Mouse (Mus musculus): Measurements from ENCODE around the gene Gpank1. TPM values are rescaled to one million over a fixed set of nuclear protein-coding genes. Genes with fewer than 3 reads are reported as not detected.
"Not testable (repeated sequence)": the region's sequence is repeated elsewhere in the genome, so short reads cannot be mapped to it uniquely, and the experiment has no call there.

The Gpank1 gene
- total RNA-seq, 2 experiments from 2014 or later: 13.2 to 13.8 TPM

DNA sequence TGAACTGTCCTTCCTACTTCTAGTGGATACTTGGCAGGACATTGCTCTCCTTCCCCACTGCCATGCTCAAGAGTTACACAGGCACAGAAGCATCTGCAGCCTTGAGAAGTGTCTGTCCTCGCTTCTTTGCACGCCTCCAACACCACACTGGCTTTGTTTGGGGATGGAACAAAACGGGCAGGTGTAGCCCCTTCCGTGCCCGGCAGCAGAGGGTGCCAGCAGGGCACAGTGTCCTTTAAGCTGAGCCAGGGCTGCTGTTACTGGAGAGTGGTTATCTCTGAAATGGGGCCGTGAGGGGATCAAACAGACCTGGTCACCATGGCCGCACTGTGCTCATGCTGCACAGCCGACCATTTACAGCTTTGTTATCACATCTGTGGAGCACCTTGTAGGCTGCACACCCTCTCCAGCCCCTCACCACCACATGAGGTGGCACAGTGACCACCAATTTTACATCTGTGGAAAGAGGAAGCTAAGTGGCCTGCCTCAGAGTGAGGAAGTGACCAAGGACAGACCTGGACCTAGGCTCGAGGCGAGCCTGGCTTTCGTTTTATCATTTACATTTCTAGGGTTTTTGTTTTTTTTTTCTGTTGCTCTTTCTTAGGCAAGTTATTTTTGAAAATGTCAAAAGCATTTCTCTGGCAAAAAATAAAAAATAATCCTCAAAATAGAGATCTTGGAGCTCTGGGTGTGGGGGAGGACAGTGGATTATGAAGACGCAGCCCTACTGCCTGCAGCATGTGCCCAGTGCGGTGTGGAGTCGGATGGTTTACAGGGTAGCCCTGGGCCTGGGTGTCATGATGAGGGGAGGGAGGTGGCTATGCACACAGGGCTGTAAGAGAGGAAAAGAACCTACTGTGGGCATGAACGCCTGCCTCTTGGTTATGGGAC is 26.5 kb upstream of the Gpank1 start:
- DNase-seq (ENCODE audit: low spot score in 2 of 2): no peak
- intact Hi-C loops (cut with DNase I): no loop called here

DNA sequence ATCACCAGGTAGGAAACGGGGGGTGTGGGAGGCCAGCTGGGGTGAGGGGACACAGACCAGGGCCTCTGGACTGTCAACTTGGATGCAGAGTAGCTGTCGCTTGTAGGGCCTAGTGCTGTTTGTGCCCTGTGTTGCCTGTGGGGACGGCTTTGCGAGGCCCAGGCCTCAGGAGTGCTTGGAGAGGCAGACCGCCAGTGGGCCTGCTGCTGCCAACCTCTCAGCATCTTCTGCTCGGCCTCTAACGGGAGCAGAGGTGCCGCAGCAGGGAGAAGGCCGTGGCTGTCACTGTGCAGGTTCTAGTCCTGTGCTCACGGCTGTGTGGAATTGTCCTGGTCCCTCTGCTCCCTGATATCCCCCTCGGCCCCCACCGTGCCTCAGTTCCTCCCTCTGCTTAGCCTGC is 24.7 kb upstream of the Gpank1 start:
- intact Hi-C loops (cut with DNase I): no loop called here
- no peak for DNase-seq (ENCODE audit: low spot score in 2 of 2)

DNA sequence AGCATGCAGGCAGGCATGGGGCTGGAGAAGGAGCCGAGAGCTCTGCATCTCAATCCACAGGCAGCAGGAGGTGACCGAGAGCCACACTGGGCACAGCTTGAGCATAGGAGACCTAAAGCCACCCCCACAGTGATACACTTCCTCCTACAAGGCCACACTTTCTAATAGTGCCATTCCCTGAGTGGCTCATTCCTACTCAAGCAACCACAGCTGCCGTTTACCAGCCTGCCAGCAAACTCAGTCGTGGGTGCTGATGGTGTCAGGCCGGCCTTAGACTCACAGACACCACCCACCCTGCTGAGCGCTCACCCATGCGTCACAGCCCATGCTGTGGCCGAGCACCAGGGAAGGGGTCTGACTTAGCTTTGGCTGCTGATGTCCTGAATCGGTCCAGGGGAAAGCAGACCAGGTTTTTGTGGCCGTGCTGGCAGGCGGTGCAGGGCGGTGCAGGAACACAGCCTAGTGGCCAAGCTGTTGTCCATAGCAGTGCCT is 24.0 kb upstream of the Gpank1 start:
- DNase-seq (ENCODE audit: low spot score in 2 of 2): peak; percentile 39 to 68
- intact Hi-C loops (cut with DNase I): no loop called here

DNA sequence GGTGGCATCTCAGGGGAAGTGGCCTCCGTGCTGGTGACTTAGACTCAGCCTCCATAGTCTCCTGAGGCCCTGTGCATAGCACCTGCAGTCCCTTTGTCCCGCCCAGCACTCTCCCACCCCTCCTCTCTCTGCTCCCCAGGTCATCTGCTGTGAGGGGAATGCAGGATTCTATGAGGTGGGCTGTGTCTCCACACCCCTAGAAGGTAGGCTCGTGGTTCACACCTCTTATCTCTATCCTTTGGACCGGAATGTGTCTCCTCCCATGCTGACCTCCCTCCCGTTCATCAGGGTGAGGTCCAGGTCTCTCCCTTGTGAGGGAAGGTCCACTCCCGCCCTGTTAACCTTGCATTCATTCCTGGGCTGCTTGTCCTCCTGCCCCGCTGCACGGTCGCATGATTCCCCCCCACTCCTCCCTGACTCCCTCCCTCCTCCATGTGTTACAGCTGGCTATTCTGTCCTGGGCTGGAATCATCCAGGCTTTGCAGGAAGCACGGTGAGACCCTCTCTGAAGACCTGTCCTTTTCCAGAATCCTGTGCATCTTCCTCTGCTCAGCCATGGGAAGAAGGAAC is 21.0 kb upstream of the Gpank1 start:
- DNase-seq (ENCODE audit: low spot score in 2 of 2): no peak
- intact Hi-C loops (cut with DNase I): no loop called here

DNA sequence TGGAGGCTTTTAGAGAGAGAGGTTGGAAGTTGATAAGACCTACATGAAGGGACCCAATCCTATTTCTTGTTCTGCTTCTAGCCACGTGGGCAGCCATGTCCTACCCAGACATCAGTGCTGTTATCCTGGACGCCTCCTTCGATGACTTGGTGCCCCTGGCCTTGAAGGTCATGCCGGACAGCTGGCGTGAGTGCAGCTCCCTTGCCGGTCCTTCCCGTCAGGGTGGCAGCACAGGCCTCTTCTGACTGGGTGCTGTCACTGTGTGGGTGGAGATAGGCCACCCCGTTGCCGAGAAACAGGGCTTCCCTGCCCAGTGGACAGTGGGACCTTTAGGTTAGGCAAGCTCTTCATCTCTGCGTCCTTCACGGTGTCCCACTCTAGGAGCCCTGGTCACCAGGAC is 20.1 kb upstream of the Gpank1 start:
- no peak for DNase-seq (ENCODE audit: low spot score in 2 of 2)

DNA sequence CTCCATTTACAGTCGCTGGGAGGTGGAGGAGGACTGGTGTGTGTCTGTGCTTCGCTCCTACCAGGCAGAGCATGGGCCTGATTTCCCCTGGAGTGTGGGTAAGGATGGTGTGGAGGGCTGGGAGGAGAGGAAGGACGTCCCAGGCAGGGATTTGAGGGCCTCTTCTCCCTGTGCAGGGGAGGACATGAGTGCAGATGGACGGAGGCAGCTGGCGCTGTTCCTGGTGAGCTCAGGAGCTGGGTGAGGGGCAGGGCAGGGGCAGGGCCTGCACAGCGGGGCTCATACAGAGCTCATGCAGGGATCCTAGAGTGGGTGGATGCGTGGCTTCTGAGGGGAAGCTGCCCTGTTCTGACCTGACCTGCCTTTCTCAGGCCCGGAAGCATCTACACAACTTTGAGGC is 19.0 kb upstream of the Gpank1 start:
- no peak for DNase-seq (ENCODE audit: low spot score in 2 of 2)
- intact Hi-C loops (cut with DNase I): no loop called here

More for the DNA sequence above, 20.1 kb upstream of the Gpank1 start:
- intact Hi-C loops (cut with DNase I): no loop called here

DNA sequence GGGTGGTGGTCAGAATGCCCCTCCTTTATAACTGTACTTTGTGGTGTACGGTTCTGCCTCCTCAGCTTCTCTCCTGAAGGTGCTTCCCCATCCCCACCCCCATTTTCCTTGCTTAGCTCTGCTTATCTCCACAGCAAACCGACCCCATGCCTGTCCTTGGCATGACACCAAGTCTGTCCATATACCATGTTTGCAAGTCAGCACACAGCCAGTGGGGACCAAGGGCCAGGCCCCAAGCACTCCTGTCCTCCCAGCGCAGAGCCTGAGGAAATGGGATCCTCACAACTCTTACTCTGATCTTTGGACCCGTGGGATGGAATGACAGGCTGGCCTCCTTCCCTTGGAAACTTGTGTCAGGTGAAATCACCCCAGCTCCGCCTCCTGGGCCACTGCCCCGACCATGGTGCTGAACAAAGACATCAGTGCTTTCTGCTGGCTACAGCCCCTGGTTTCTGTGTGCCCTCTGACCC is 18.0 kb upstream of the Gpank1 start:
- intact Hi-C loops (cut with DNase I): no loop called here

DNA sequence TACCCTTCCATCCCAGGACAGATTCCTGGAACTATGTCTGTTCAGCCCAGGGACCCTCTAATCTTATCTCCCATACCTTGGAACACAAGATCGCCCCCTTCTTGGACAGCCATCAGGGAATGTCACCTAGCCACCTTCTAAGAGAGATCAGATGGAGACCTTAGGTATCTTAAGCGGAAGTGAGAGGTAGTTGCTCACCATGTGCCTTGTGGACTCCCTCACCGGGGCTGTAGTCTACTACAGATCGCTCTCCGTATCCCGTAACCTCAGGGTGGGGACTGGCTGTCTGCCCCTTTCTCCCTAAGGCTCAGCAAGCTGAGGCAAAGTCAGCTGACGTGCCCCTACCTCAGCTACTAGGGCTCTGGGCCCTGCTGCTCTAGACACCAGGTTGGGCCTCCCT is 17.2 kb upstream of the Gpank1 start:
- intact Hi-C loops (cut with DNase I): no loop called here
- DNase-seq (ENCODE audit: low spot score in 2 of 2): no peak

More for the DNA sequence above, 18.0 kb upstream of the Gpank1 start:
- no peak for DNase-seq (ENCODE audit: low spot score in 2 of 2)

DNA sequence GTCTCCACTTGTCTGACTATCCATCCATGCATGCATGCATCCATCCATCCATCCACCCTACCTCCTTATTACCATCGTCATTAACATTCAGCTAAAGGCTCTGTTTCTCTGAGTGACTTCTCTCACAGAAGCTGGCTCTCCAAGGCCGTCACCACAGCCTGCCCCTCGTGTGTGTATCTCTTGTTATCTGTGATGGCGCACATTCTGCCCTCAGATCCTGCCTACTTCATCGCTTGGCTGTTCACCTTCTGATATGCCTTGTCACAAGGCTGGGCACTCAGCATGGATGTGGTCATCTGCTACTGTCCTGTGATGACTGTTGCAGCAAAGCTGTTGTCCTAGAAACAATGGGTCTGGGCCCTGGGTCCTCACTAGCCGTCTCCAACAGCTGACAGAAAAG is 16.5 kb upstream of the Gpank1 start:
- no peak for DNase-seq (ENCODE audit: low spot score in 2 of 2)
- intact Hi-C loops (cut with DNase I): no loop called here

DNA sequence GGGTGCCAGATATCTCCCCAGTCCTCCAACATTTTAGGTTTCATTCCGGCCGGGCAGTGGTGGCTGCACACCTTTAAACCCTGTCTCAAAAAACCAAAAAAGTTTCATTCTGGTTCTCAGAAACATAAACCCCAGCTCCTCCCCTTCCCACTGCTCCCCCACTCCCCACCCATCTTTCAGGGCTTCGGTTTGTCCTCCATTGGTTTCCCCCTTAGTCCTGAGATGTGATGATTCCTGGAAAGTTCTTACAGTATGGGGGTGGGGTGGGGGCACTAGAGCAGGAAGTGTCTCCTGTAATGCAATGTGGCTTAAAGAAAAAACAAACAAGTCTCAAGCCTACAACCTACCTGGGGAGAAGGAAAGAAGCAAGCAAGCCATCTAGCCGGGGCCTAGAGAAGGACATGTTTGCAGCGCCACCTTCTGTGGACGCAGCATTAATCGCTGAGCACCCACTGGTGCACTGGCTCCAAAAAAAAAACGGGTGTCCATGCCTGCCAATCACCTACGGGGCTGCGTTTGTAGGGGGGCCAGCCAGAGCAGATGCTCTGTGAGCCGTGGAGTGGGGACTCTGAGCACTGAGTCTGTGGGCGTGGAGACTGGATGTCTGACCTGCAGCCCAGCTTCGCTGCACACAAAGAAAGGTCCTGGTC is 15.4 kb upstream of the Gpank1 start:
- intact Hi-C loops (cut with DNase I): loop anchor here (2.0 kb wide), 1 partner anchor 85 kb away; no protein-coding TSS in a partner anchor
- peak in 1 of 2 experiments; percentile 35 for DNase-seq (ENCODE audit: low spot score in 2 of 2)

DNA sequence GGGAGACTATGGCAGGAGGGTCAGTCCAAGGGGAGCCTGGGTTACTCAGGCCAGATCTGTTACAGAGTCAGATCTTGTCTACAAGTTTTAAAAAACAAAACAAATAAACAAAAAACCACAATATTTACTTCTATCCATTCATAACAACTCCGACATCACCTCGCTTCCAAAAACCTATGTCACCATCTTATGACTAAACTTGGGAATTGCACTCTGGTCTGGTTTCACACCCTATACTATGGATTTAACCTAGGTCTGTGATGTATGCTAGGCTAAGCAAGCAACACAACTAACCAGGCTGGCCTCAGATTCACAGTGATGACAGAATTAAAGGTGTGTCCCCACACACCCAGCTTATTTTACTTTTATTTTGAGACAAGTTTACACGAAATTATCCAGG is 14.7 kb upstream of the Gpank1 start:
- intact Hi-C loops (cut with DNase I): loop anchor here (2.0 kb wide), 1 partner anchor 86 kb away; no protein-coding TSS in a partner anchor
- DNase-seq (ENCODE audit: low spot score in 2 of 2): no peak

DNA sequence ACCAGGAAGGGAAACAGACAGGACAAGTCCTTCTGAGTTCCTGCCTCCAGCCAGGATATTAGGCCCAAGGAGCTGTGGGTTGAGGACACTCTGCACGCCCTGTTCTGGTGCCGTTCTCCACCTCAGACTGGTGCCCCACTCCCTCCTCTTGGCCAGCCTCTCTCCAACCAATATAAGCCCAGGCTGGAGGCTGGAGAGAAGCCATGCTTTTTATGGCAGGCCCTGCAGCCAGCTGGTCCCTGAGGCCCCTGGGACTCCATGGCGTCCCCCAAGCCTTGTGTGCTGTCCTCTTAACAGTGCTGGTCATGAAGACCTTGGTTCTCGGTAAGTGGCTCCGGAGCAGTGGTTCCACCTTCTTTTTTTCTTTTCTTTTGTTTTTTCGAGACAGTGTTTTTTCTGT is 13.2 kb upstream of the Gpank1 start, which contains the start of gene Ly6g5c:
Gene Ly6g5c, plus strand, starts transcription at position 183 of the 400 bp plus-strand sequence.
- intact Hi-C loops (cut with DNase I): no loop called here
- no peak for DNase-seq (ENCODE audit: low spot score in 2 of 2)

DNA sequence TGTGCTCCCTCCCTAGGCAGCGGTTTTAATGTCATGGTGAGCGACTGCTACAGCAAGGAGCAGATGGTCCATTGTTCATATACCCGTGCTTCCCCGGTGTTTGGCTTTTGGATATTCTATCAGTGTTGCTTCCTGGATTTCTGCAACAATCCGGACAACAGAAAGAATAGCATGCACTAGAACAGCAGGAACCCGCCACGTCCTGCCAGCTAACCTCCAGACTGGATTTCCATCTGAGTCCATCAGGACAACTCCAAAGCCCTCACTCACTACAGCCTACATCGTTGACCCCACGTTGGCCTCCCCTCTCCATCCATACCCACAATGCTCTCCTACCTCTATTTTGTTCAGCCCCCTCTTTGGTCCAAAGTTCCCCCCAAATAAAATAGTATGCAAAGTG is 9.5 kb upstream of the Gpank1 start:
- intact Hi-C loops (cut with DNase I): no loop called here
- no peak for DNase-seq (ENCODE audit: low spot score in 2 of 2)

DNA sequence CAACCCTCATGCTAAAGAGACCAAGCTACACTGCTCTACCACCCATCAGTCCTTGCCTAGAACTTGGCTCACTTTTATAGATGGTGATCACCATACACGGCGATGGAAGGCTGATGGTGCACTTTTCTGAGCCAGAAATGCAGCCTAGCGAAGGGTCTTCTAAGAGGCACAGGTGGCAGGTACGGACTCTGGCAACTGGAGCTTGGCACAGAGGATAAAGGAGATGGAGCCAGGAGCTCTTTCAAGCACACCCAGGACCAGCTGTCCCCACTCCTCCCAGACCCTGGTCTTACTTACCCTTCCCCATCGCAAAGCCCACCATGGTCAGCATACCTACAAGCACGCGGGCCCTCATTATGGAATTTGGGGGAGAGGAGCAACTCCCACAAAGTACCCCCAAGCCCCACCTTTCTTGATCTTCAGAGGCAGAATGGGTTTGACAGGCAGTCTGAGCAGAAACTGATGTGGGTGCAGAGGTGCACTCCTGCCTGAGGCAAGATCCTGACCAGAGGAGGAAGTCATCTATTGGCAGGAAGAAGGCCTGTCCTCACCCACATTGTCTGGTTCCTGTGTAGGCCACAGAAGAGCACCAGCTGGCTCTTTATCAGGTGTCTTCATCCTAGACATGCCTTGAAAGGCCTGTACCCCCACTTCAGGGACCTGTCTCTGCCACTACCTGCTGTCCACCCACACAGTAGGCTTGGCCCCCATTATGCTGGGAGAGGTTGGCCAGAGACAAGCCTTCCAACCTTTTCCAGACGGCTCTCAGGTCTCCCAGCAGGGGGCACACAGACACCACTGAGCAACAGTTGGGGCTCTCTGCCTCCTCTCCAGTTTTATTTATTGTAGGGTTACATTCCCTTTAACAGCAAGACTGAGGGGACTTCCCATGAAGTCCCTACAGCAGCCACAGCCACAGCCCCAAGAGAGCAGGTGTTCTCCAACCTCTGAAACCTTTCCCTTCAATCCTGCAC is 5.9 kb upstream of the Gpank1 start, which contains the start of gene Ly6g5b:
Gene Ly6g5b, minus strand, starts transcription at position 383 of the 974 bp plus-strand sequence.
- intact Hi-C loops (cut with DNase I): no loop called here
- no peak for DNase-seq (ENCODE audit: low spot score in 2 of 2)

DNA sequence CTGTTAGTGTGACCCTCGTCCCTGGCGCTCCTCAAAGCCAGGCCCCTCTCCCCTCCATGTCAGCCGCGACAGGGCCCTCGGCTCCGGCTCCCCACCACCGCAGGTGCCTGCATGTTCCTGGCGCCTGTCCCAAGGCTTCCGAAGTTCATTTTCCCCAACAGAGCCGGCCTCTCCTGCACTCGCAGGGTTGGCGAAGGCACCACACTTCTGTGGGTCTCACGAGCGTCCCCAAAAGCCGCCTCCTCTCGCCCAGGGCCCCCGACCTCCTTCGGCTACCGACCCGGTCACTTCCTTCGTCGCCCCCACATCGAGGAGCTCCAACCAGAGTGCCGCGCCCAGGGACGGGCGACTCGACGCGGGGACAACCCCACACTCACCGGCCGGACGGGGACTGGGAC is 511 bp upstream of the Gpank1 start:
- DNase-seq (ENCODE audit: low spot score in 2 of 2): peak in 1 of 2 experiments; percentile 37
- intact Hi-C loops (cut with DNase I): loop anchor here (5.0 kb wide), 1 partner anchor 117 kb away; the partner anchor contains the start of gene Nfkbil1

DNA sequence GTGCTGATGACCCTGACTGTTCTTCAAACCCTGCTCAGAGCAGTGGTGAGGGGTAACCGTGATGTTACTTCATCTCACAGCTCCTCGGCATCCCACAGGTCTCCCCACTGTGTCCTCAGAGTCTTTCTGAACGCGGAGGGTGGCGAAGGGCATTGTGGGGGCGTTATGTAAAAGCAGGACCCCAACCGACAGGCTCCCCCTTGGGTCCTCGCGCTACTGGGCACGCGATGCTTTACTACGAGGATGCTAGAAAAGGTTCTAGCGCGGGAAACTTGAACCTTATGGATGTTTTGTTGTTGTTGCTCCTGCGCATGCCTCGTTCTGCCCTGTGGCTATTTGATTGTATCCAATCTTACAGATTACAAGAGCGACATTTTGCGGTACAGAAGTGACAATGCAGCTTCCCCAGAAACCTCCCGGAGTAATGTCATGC is 632 bp downstream of the Gpank1 start, which contains the start of gene Csnk2b:
Gene Csnk2b, minus strand, starts transcription at position 183 of the 433 bp plus-strand sequence.
- intact Hi-C loops (cut with DNase I): loop anchor here (5.0 kb wide), 1 partner anchor 115 kb away; the partner anchor contains the start of gene Nfkbil1
- peak; percentile 73 to 89 for DNase-seq (ENCODE audit: low spot score in 2 of 2)

DNA sequence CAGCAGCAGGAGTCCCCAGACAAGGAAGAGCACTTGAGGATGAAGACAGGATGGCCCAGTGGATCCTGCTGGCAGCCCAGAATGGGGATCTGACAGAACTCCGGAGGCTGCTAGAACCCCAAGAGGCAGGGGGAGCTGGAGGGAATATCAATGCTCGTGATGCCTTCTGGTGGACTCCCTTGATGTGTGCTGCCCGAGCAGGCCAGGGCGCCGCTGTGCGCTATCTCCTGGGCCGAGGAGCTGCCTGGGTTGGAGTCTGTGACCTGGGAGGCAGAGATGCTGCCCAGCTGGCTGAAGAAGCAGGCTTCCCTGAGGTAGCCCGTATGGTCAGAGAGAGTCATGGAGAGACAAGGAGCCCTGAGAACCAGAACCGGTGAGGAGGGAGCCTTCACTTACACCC is 2.0 kb downstream of the Gpank1 start:
- intact Hi-C loops (cut with DNase I): loop anchor here (5.0 kb wide), 1 partner anchor 114 kb away; the partner anchor contains the start of gene Nfkbil1
- not testable (repeated sequence) for DNase-seq (ENCODE audit: low spot score in 2 of 2)

DNA sequence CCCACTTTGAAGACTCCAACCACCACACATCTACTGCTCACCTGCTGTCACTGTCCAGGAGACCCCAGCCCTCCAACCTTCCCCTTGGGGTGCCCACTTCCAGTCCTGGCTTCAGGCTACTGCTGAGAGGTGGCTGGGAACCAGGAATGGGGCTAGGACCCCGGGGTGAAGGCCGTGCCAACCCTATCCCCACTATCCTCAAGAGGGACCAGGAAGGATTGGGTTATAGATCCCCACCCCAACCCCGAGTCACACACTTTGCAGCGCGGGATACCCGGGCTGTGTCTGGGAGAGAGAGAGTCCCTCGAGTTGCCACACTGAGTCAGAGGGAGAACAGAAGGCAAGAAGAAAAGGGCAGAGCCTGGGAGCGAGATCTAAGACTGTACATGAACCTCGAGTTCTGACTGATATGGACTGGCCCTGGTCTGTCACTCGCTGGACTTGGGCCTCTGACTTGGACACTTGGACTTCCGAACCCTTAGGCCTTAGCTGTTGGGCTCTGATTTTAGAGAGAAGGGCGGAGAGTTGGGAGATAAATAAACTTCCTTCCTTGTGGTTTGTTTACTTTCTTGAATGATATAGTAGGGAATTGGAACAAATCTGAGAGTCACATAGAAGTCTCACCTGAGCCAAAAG is 3.1 kb downstream of the Gpank1 start:
- intact Hi-C loops (cut with DNase I): loop anchor here (5.0 kb wide), 1 partner anchor 113 kb away; the partner anchor contains the start of gene Nfkbil1
- not testable (repeated sequence) for DNase-seq (ENCODE audit: low spot score in 2 of 2)

Data from left cerebral cortex, postnatal 14 days (tissue).